Mouse (Mus musculus) kidney, embryonic 14.5 days (tissue): ENCODE data around the gene Gzmc. TPM values are rescaled to one million over a fixed set of nuclear protein-coding genes. Genes with fewer than 3 reads are reported as not detected.
"Not testable (repeated sequence)": the region's sequence is repeated elsewhere in the genome, so short reads cannot be mapped to it uniquely, and the experiment has no call there.

Source experiments
- ATAC-seq: fragments of 200-750 bp; cut with Nextera tagmentation; 2 replicates; pipeline ENCODE4 v1.8.0; 2017; ENCODE audit warnings: moderate number of reproducible peaks, mild to moderate bottlenecking, moderate TSS enrichment, moderate library complexity; ENCODE audit not compliant: low FRiP score, low TSS enrichment
- H3K27ac ChIP-seq: fragments of 300-500 bp; sonication (generic); 2 replicates; pipeline ENCODE4 v1.5.1; 2014; ENCODE audit warnings: low read depth, mild to moderate bottlenecking, low read length, moderate library complexity, mixed read lengths
- H3K27me3 ChIP-seq: fragments of 300-500 bp; sonication (generic); 2 replicates; pipeline ENCODE4 v1.6.1; 2014; ENCODE audit warnings: mild to moderate bottlenecking, low read length; ENCODE audit not compliant: control insufficient read depth, insufficient read depth
- H3K36me3 ChIP-seq: fragments of 300-500 bp; sonication (generic); 2 replicates; pipeline ENCODE4 v1.6.1; 2014; ENCODE audit warnings: low read length, mixed read lengths; ENCODE audit not compliant: control insufficient read depth, insufficient read depth
- H3K4me1 ChIP-seq: fragments of 300-500 bp; sonication (generic); 2 replicates; pipeline ENCODE4 v1.6.1; 2014; ENCODE audit warnings: low read length, mixed read lengths; ENCODE audit not compliant: control insufficient read depth, insufficient read depth
- H3K4me2 ChIP-seq: fragments of 300-500 bp; sonication (generic); replicated peaks from 2 replicates; pipeline ENCODE4 v1.6.1; 2014; ENCODE audit warnings: low read depth, mild to moderate bottlenecking, low read length
- H3K4me3 ChIP-seq: fragments of 300-500 bp; sonication (generic); 2 replicates; pipeline ENCODE4 v1.5.1; 2014; ENCODE audit warnings: mild to moderate bottlenecking, low read length
- H3K9ac ChIP-seq: fragments of 300-500 bp; sonication (generic); 2 replicates; pipeline ENCODE4 v1.6.1; 2014; ENCODE audit warnings: low read depth, mild to moderate bottlenecking, low read length, moderate library complexity
- H3K9me3 ChIP-seq: fragments of 300-500 bp; sonication (generic); 2 replicates; pipeline ENCODE4 v1.6.1; 2016; ENCODE audit warnings: low read length; ENCODE audit not compliant: control insufficient read depth
- WGBS: fragments of 180-500 bp; shearing (Covaris S2); extraction: QIAGEN DNeasy Blood & Tissue Kit; methylation state at CpG from one replicate; pipeline ENCODE4 v1.1.7; 2014; 5-methylcytosine and 5-hydroxymethylcytosine counted together
- polyA plus RNA-seq: library from polyadenylated mRNA; unstranded; fragments of >200 nt; fragmentation: Nextera tagmentation; extraction: Ambion mirVana; gene quantifications from 2 replicates; pipeline ENCODE4 v1.2.1, GENCODE M21; 2014

The Gzmc gene
- not detected in 2 replicates for polyA plus RNA-seq

DNA sequence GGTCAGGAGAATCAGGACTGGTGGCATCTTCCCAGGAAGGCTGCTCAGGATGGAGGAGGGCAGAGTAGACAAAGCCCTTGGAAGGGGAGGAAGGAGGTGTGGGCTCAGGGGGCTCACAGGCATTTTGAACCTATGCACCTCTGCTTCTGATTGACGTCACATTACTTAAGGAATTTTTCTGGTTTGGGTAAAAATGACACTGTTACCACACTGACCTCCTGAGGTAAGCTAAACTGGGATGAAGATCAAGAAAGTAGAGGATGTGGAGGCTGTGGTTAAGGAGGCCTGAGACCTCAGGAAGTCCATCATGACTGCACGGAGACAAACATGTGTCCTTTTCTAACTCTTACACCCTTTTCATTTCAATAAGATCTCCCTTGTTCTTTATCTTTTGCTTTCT lies at the start of gene Gzmc:
TSS of gene Gzmc (minus strand) at position 101 of the 400 bp plus-strand sequence.
- H3K9me3 ChIP-seq: no peaks in the 10 kb centered on the region
- WGBS: 68% methylated on average over 2 of the region's 2 CpGs
- no peaks in the 10 kb centered on the region for H3K27me3 ChIP-seq
- H3K9ac ChIP-seq: no peak within 1 kb of the TSS
- ATAC-seq: no peak
- H3K4me2 ChIP-seq: no peak within 1 kb of the TSS
- no peaks in the 10 kb centered on the region for H3K4me1 ChIP-seq
- H3K4me3 ChIP-seq: no peak within 1 kb of the TSS
- no peaks in the 10 kb centered on the region for H3K36me3 ChIP-seq
- no peak within 1 kb of the TSS for H3K27ac ChIP-seq

DNA sequence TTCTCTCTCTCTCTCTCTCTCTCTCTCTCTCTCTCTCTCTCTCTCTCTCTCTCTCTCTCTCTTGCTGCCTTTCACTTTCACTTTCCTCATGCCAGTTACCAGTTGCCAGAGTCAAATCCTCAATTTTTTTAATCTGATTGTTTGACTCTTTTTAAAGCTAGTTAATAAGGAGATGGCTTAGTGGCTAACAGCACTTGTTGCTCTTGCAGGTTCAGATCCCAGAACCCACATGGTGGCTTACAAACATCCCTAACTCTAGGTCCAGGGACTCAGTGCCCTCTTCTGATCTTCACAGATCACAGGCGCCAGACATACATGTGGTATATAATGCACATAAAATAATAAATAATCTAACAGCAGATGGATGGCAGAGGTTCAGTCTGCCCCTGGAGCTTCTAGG lies 49.4 kb upstream of the Gzmc start:
- H3K27me3 ChIP-seq: no peaks in the 10 kb centered on the region
- no peak overlapping the region for H3K4me2 ChIP-seq
- no peaks in the 10 kb centered on the region for H3K9me3 ChIP-seq
- WGBS: 92% methylated on average over 1 of the region's 1 CpGs
- H3K4me1 ChIP-seq: no peaks in the 10 kb centered on the region
- no peak overlapping the region for H3K4me3 ChIP-seq
- ATAC-seq: no peak
- no peak overlapping the region for H3K27ac ChIP-seq
- no peak overlapping the region for H3K9ac ChIP-seq
- no peaks in the 10 kb centered on the region for H3K36me3 ChIP-seq

DNA sequence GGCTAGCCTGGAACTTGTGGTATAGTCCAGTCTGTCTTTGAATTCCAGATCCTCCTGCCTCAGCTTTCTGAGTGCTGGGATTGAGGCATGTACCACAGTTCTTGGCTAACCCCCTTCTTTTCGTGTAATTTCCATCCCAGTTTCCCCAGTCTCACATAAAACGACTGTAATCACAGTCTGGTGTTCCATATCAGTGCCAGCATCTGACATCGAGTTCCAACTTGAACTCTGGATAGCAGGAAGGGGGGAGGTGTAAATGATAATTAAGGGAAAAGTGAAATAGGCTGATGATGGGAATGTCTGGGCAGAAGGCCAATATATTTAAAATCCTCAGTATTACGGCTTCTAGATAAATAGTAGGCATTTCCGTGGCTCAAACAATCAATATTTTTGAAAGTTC lies 46.6 kb upstream of the Gzmc start:
- WGBS: 42% methylated on average over 5 of the region's 5 CpGs
- Histone ChIP-seq H3K27ac (no peak overlapping the region), H3K4me2 (no peak overlapping the region), H3K4me3 (no peak overlapping the region), H3K27me3 (no peaks in the 10 kb centered on the region), H3K9me3 (no peaks in the 10 kb centered on the region), H3K36me3 (no peaks in the 10 kb centered on the region), H3K4me1 (no peaks in the 10 kb centered on the region), H3K9ac (no peak overlapping the region)
- no peak for ATAC-seq

DNA sequence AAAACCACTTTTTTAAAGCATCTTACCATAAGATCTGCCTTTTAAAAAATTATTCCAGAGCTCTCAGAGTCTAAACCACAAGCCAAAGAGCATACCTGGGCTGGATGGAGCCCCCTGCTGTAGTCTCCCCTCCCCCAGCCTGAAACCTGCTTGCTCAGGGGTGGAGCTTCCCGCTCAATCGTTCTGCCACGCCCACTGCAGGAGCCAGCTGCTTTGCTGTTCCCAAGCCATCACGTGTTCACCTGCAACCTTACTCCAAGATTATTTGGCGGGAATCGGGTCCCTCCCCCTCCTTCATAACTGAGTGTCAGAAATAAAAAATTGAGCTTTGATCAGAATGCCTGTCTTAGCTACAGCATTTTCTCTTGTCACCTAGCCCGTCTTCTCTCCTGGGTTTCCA lies 44.2 kb upstream of the Gzmc start:
- H3K9ac ChIP-seq: not testable (repeated sequence)
- 42% methylated on average over 7 of the region's 7 CpGs for WGBS

DNA sequence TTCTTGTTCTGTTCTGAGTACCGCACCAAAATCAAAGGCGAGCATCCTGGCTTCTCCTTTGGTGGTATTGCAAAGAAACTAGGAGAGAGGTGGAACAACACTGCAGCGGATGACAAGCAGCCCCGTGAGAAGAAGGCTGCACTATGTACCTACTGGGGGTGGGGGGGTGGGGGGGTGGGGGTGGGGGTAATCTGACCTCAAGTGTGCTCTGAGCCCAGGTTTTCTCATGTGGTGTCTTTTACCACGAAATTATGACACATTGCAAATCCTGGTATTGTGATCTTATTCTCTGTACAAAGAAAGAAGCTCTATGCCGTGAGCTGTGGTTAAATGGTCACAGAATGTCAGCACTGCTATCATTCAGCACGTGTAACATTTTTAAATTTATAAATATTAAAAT lies 41.6 kb upstream of the Gzmc start:
- not testable (repeated sequence) for ATAC-seq, H3K9ac ChIP-seq, H3K9me3 ChIP-seq, H3K27ac ChIP-seq, H3K4me3 ChIP-seq, H3K4me2 ChIP-seq, H3K36me3 ChIP-seq, H3K27me3 ChIP-seq, H3K4me1 ChIP-seq
- WGBS: 88% methylated on average over 7 of the region's 7 CpGs

More for the DNA sequence above, 44.2 kb upstream of the Gzmc start:
- H3K4me3 ChIP-seq, H3K27ac ChIP-seq, H3K9me3 ChIP-seq, ATAC-seq, H3K4me2 ChIP-seq, H3K36me3 ChIP-seq, H3K27me3 ChIP-seq, H3K4me1 ChIP-seq: not testable (repeated sequence)

DNA sequence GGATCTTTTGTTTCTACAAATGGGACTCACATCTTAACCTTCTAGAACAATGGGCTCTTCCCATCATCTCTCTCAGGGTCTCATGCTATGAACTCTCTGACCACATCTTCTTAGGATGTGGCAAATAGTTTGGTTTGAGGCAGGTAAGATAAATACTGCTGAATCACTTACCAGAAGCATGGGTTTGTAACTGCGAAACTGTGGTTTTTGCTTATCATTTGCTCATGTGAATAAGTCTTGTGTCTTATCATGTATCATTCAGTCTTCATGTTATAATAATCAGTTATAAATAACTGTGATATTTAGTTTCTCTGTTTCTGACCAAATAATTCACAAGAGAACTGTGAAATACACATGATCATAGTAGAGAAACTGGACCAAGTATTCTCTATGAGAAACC lies 31.7 kb upstream of the Gzmc start:
- Histone ChIP-seq H3K27ac (no peak overlapping the region), H3K9me3 (no peaks in the 10 kb centered on the region), H3K36me3 (no peaks in the 10 kb centered on the region), H3K4me3 (no peak overlapping the region), H3K4me1 (no peaks in the 10 kb centered on the region), H3K9ac (no peak overlapping the region), H3K27me3 (no peaks in the 10 kb centered on the region), H3K4me2 (no peak overlapping the region)
- ATAC-seq: no peak
- WGBS: 98% methylated on average over 1 of the region's 1 CpGs

DNA sequence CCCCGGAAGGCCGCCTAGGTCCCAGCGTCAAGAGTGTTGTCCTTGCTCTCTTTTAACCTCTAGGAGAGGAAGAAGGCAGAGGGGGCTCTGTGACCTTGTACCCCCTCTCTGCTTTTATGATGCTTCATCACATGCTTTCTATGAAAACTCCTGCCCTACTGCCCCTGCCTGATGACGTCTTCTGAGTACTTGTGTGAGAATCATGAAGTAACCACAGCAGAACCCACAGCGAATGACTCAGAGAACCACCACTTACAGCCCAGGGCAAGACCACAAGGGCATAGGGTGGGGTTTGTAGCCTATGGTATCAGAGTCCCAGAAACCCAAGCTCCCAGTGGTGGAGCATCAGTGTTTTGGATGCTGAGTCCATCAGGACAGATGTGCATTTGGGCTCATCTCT lies 27.7 kb upstream of the Gzmc start, which contains the start of gene Gzmb:
TSS of gene Gzmb (minus strand) at position 108 of the 400 bp plus-strand sequence.
- Histone ChIP-seq H3K27ac (no peak within 1 kb of the TSS), H3K9me3 (no peaks in the 10 kb centered on the region), H3K4me1 (no peaks in the 10 kb centered on the region), H3K9ac (no peak within 1 kb of the TSS), H3K4me3 (no peak within 1 kb of the TSS), H3K27me3 (no peaks in the 10 kb centered on the region), H3K4me2 (no peak within 1 kb of the TSS), H3K36me3 (no peaks in the 10 kb centered on the region)
- no peak for ATAC-seq
- WGBS: 84% methylated on average over 5 of the region's 5 CpGs

DNA sequence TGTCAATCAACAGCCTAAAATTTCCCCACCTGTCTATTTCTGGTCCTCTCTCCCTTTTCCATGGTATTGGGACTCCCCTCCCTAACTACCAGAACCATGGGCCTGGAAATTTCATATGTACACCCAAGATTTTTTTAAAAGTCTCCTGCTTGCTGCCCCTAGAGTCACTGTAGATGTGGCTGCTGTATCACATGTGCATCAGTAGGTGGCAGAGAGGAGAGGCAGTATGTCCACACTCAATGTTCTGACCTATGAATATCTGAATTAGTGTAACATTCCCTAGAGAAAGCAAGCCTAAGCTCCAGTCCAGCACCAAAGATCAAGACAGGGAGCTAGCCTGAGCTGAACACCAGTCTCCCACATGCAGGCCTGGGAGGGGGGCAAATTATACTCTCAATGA lies 6.0 kb upstream of the Gzmc start:
- Histone ChIP-seq H3K27me3 (no peaks in the 10 kb centered on the region), H3K9ac (no peak overlapping the region), H3K27ac (no peak overlapping the region), H3K4me3 (no peak overlapping the region), H3K9me3 (no peaks in the 10 kb centered on the region), H3K4me2 (no peak overlapping the region), H3K4me1 (no peaks in the 10 kb centered on the region), H3K36me3 (no peaks in the 10 kb centered on the region)
- ATAC-seq: no peak

DNA sequence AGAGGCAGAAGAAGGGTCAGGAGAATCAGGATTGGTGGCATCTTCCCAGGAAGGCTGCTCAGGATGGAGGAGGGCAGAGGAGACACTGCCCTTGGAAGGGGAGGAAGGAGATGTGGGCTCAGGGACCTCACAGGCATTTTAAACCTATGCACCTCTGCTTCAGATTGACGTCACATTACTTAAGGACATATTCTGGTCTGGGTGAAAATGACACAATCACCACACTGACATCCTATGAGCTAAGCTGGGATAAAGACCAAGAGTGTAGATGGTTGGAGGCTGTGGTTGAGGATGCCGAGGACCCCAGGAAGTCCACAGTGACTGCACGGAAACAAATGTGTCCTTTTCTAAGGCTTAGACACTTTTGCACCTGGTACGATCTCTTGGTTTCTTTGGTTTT lies 23.1 kb downstream of the Gzmc start, which contains the start of gene Gzmf:
TSS of gene Gzmf (minus strand) at position 101 of the 400 bp plus-strand sequence.
- ATAC-seq: no peak
- Histone ChIP-seq H3K4me1 (no peaks in the 10 kb centered on the region), H3K27me3 (no peaks in the 10 kb centered on the region), H3K36me3 (no peaks in the 10 kb centered on the region), H3K27ac (no peak within 1 kb of the TSS), H3K9me3 (no peaks in the 10 kb centered on the region), H3K9ac (no peak within 1 kb of the TSS), H3K4me3 (no peak within 1 kb of the TSS), H3K4me2 (no peak within 1 kb of the TSS)
- WGBS: 94% methylated on average over 4 of the region's 4 CpGs

DNA sequence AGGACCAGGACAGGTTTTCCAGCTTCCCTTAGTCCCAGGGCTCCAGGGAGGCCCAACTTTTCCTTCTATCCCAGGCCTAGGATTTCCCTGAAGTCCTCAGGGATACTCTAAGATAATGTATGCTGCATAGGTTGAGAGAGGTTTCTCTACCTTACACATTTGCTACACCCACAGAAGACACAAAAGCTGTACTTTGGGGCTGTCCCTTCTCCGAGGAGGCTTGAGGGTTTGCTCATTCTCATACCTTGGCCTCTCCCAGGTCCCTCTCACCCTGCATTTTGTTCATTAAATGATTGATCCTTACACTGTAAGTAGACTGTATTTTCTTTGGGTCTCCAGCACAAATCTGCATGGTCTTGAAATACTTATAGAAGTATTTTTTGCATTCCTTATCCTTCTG lies 28.8 kb downstream of the Gzmc start:
- ATAC-seq: no peak
- H3K27me3 ChIP-seq: no peaks in the 10 kb centered on the region
- no peak overlapping the region for H3K4me3 ChIP-seq
- no peak overlapping the region for H3K9ac ChIP-seq
- no peaks in the 10 kb centered on the region for H3K9me3 ChIP-seq
- no peaks in the 10 kb centered on the region for H3K36me3 ChIP-seq
- H3K4me1 ChIP-seq: no peaks in the 10 kb centered on the region
- WGBS: 85% methylated on average over 1 of the region's 1 CpGs
- no peak overlapping the region for H3K4me2 ChIP-seq
- H3K27ac ChIP-seq: no peak overlapping the region
